12 mouse cellular contexts compared by ENCODE assay signal in the genomic region with DNA sequence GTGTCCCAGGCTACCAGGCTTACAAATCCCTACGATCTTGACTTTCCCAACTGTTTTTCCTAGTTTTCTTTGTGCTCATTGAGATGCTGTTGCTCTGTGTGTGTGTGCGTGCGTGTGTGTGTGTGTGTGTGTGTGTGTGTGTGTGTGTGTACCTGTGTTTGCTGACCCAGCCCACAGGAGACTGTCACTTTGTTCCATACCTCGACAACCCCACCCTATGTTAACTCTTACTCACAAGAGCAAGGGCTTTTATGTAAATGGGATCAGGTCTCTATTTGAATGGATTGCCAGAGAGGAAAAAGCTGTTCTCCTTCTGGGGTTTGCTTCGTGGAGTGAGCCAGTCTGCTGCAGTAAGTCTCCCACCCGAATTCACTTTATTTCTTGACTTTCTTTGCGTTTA.
"Had no signal": no experiment of that assay in that cellular context is flagged by ENCODE, and none has a peak within 500 bp of the region (broad histone marks: within the 10 kb centered on the region; RNA-seq: fewer than 3 reads in every experiment).

No protein-coding gene starts in this region.

- H3K36me3 ChIP-seq: liver, embryonic 13.5 days had no signal

- H3K27me3 ChIP-seq: liver, embryonic 13.5 days had no signal

- H3K27ac ChIP-seq: kidney, postnatal 0 days; layer of hippocampus, adult 2 months; left cerebral cortex, adult 2 months; liver, embryonic 13.5 days had no signal

- H3K4me3 ChIP-seq: layer of hippocampus, adult 2 months; left cerebral cortex, adult 2 months; liver, embryonic 13.5 days had no signal

- H3K9ac ChIP-seq: liver, embryonic 13.5 days had no signal

- H3K9me3 ChIP-seq: liver, embryonic 13.5 days had no signal

- DNase-seq: kidney, adult 2 months; kidney, postnatal 25 days; layer of hippocampus, adult 9-11 months; liver, embryonic 13.5 days; lung, adult 2 months; lung, postnatal 14 days; lung, postnatal 4 days; midbrain, embryonic 14.5 days had no signal

- H3K4me2 ChIP-seq: liver, embryonic 13.5 days; midbrain, embryonic 11.5 days had no signal
